Mouse (Mus musculus) E14TG2a.4 (cell line): ENCODE results near the gene Gas7.

Source experiments
- CTCF ChIP-seq: conservative IDR thresholded peaks from 2 replicates; pipeline ENCODE4 v1.5.1; 2014; ENCODE audit warnings: low read length
- NANOG ChIP-seq: IDR thresholded peaks from 2 replicates; pipeline ENCODE4 v1.6.1; 2014; ENCODE audit warnings: borderline replicate concordance, low read length, mixed read lengths
- POU5F1 ChIP-seq: IDR thresholded peaks from 2 replicates; pipeline ENCODE4 v1.6.1; 2014; ENCODE audit warnings: low read length, borderline replicate concordance

DNA sequence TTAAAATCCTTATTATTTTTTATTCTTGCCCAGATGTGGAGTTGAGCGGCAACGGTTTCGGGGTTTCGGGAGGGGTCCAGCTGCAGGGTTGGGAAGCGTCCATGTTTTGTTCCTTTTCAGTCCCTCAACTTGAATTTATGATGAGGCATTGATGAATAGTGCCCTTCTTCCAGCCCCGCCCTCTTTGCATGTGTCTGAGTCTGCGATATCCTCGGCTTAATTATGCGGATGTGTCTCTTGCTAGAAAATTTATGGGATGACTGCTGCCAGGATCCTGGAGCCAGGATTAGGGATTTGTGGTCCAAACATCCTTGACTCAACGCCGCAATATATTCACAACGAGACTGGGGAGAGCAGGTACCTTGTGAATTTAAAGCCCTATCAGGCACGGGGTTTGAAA lies 31.7 kb upstream of the Gas7 start:
- no peak for TF ChIP-seq CTCF
- TF ChIP-seq POU5F1, result no peak
- no peak for TF ChIP-seq NANOG
